Mouse (Mus musculus): ENCODE data around the gene Fbxo48.

Fbxo48 gene

DNA sequence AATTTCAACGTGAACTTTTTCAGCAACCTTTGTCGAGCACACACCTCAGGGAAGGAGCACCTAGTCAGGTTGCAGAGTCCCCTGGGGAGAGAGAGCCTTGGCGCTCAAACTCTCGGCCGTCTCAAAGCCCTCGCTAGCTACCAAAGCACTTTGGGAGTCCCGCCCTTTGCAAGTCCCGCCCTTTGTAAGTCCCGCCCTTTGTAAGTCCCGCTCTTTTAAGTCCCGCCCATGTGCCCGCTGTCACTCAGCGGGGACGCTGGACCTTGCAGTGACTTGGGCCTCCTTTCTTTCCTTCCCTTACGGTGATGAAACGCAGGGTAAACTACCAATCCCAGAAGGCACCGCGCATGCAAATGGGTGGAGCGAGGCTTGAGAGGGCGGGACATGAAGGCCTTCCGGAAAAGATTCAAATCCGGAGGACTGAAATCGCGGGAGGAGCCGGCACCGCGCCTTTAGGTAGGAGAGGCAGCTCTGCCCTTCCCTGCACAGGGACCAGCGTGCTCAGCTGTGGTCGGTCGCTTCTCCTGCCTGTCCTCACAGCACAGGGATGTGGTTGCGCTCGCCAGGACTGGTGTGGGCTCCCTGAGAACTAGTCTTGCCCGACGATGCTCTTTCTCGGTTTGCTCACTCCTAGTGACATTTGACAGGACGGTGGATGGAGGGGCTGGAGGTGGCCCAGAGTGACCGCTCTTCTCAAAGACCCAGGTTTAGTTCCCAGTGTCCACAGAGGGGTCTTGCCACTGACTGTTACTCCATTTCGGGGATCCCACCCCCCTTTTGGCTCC, at the start of gene Fbxo48:
Gene Fbxo48, plus strand, starts transcription at position 400 of the 785 bp plus-strand sequence.
- peak; percentile 90 for DNase-seq (ENCODE audit: extremely low read depth, low read depth, low spot score)

DNA sequence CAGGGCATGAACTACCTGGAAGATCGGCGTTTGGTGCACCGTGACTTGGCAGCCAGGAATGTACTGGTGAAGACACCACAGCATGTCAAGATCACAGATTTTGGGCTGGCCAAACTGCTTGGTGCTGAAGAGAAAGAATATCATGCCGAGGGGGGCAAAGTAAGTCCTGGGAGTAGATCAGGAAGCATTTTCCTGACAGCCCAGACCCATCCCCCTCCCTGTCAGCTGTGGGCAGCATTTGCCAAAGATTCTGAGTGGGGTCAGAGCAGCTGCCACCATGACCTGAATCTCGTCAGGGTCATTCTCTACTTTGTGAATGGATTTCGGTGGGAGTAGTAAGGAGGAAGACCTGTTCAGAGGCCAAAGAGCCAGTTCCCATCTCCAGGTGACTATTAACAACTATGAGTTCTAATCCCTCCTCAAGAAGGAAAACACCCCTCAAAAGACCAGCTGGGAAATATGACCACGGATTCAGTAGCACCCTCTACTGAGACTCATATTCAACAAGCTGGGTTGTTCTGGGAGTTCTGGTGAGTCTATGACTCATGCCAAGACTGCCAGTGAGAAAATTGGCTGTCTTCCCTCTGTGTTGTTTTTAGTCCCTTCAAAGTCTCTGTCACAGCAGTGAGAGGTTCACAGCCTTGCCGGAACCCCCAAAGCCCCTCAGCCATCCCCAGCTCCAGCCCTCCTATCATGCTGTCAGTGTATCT, 46.7 kb upstream of the Fbxo48 start:
- DNase-seq (ENCODE audit: extremely low read depth, low read depth, low spot score) = no peak

DNA sequence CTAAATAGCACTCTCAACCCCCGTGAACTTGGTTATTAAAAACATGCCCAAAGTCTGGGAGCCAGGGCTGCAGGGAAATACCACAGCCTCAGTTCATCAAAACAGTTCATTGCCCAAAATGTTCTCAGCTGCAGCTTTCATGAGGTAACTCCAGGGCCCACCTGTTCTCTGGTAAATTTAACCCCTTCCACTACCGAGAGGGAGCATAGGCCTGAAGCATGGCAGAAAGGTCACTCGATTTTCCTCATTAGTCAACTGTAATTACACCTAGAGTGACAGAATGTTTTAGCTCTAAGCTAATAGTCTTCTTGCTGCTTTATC, 46.2 kb upstream of the Fbxo48 start:
- DNase-seq (ENCODE audit: extremely low read depth, low read depth, low spot score) = no peak

DNA sequence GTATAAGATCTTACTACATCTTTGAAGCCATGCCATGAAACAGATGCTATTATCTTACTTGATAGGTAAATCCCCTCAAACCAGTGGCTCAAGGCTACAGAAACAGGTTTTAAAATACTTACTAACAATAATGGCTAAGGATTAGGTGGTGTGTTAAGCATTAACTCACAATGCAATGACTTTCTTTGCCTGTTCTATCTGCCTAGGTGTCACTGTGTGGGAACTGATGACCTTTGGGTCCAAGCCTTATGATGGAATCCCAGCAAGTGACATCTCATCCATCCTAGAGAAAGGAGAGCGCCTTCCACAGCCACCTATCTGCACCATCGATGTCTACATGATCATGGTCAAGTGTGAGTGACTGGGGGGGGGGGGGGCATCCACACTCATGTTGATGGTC, 44.6 kb upstream of the Fbxo48 start:
- no peak for DNase-seq (ENCODE audit: extremely low read depth, low read depth, low spot score)

DNA sequence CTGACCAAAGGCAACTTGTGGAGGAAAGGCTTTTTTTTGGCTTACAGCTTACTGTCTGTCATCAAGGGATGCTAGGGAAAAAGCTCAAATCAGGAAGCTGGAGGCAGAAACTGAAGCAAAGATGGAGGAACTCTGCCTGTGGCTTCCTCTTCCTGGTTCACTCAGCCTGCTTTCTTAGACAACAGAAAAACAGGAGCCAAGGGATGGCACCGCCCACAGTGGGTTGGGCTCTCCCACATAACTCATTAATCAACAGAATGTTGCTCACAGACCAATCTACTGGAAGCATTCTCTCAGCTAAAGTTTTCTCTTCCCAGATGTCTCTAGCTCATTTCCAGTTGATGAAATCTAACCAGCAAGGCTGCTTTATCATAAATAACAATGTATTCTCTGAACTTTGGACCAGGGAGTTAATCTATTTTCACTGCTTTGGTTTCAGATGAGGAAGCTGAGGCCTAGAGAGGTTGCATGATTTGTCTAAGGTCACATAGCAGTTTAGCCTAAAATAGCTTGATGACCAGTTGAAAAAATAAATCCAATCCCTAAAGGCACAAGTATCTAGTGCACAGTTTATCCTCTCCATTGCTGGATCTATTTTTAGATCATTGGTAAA, 43.6 kb upstream of the Fbxo48 start:
- DNase-seq (ENCODE audit: extremely low read depth, low read depth, low spot score) = no peak

DNA sequence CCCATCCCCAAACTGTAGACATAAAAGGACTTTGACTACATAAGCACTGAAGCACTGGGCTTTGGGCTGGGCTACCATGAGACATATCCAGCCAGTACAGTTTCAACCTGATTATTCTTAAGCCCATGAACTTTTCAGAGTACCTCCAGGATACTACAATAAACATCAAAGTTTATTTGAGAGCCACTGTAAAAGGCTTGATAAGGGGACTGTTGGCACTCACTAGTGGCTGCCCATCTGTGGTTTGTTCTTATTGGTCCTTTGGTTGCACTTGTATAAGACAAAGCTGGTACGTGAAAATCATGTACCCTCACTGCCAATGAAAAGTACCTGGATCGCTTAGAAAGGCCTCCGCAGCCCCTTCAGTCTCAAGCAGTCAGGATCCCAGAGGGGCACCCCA, 36.4 kb upstream of the Fbxo48 start:
- DNase-seq (ENCODE audit: extremely low read depth, low read depth, low spot score) = no peak

DNA sequence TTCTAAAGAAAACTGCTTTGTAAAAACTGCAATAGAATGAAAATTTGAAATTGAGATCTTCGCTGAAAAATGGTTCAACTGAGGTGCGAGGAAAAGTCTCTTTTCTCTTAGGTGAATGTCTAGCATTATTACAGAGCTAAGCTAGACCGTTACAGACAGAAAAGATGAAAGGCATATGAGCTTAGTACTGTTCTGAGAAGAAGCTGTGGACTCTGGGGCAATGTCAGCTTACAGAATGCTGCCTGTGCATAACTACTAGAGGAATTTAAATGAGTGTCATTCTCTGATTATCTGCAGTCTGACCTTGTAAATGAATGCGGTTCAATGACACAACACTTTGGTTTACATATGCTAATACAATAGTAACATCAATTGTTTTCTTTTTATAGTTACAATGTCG, 35.3 kb upstream of the Fbxo48 start:
- DNase-seq (ENCODE audit: extremely low read depth, low read depth, low spot score) = no peak

DNA sequence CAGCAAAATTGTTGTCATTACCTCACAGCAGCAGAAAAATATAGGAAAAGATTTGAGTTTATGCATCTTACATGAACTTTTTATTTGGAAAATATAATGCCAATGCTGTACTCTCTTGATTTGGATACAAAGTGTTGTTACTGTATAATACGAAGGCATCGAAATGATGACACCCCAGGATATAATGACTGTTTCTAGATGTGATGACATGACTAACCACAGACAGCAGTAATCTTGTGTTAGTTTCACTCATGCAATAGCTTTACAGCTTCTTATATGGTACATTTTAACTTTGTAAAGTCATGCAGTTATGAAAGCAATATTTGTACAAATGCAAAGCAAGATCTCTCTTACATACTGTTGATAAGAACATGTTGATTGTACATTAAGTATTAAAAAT, 33.7 kb upstream of the Fbxo48 start:
- no peak for DNase-seq (ENCODE audit: extremely low read depth, low read depth, low spot score)

DNA sequence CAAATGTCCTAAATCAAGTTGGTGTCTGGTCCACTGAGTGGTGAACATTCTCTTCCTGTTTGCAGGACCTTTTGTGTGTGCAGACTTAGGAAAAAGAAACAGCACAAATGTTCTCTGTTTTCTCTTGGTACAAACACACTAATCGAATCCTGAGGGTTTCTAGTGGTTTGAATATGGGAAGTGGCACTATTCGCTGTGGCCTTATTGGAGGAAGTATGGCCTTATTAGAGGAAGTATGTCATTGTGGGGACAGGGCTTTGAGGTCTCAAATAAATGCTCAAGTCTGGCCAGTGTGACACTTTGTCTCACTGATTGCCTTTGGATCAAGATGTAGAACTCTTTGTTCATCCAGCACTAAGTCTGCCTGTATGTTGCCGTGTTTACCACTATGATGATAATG, 19.0 kb upstream of the Fbxo48 start:
- no peak for DNase-seq (ENCODE audit: extremely low read depth, low read depth, low spot score)

DNA sequence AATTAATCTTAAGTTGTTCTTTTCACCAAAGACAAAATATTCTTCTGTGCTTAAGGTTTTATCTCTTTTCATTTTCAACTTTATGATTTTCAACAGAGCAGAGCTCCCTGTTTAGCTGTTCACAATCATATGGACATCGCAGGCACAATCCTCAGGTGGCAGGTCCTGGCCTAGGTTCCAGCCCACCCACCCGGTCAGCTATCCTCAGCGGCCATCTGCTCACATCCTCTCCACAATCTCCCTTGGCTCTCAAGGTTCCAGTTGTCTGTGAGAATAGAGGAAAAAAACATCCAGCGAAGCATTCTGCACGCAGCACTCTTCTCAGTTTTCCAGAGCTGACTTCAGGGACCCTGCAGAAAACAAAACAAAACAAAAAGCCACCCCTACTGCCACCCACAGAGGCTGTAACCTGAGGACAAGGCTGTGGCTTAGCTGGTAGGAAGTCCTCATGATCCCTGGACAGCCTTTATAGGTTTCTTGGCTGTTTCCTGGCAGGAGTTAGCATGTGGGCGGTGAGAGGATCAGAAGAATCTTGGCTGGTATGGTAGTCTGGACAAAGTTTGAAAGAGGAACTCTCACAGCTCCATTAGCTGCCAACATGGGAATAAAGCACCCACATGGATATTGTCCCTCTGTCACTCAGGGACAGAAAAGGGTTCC, 15.5 kb upstream of the Fbxo48 start:
- peak; percentile 74 for DNase-seq (ENCODE audit: extremely low read depth, low read depth, low spot score)

DNA sequence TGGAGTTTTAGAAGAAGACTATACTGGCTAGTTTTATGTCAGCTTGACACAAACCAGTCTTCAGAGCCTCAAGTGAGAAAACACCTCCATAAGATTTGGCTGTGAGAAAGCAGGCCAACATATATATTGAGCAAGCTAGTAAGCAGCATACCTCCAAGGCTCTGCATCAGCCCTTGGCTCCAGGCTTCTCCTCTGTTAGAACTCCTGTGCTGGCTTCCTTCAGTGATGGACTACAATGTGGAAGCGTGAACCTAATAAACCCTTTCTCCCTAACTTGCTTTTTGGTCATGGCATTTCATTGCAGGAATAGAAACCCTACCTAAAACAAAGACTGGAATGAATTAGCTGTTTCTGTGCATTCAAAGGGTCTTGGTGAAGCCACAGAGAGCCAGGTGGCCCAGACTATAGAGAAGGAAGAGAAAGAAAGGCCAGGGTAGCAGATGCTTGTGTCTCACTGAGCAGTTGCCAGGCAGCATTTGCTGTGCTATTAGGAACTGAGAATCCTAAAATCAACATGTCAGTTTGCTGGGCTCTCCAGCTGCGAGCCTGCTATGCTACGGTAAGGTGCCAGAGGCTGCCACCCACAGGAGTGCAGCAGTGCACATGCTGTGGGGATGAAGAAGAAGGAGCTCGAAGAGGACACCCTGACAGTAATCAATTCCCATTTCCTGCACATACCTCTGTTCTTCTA, 9.9 kb upstream of the Fbxo48 start:
- DNase-seq (ENCODE audit: extremely low read depth, low read depth, low spot score) = no peak

DNA sequence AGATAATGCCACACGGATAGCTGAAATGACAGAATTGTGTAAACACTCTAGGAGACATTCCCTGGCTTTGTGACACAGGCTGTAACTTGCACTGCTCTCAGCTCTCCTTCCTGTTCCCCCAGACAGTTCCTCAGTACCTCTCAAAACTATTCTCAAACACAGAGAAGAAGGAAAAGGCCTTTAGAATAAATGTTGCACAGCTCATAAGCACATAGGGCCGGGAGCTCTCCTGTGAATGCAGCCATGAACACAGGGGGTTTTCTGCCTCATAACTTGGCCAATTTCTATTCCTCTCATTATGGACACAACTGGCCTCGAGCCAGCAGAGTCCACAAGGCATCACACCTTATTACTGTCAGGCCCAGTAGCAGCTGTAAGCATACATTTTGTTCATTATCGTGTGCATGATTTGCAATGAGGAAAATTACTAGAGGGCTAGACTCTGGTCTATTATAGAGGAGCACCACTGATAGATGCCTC, 9.2 kb upstream of the Fbxo48 start:
- DNase-seq (ENCODE audit: extremely low read depth, low read depth, low spot score) = no peak

DNA sequence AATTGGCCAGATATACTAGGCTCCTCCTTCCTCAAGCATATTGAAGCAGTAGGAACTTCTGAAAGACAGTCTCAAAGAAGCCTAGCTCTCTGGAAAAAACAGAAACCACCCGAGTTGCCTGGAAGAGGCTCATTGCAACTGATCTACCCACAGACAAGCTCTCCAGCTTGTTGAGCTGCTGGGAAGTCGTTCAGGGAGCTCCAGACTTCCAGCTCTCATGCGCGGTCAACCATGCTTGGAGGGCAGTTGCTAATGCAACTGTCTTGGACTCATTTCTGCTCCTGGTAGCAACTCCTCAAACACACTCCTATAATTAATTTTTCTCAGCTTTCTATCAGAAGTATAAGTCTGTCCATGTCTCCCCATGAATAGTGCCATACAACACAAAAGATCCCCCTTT, 8.2 kb upstream of the Fbxo48 start:
- DNase-seq (ENCODE audit: extremely low read depth, low read depth, low spot score) = no peak

DNA sequence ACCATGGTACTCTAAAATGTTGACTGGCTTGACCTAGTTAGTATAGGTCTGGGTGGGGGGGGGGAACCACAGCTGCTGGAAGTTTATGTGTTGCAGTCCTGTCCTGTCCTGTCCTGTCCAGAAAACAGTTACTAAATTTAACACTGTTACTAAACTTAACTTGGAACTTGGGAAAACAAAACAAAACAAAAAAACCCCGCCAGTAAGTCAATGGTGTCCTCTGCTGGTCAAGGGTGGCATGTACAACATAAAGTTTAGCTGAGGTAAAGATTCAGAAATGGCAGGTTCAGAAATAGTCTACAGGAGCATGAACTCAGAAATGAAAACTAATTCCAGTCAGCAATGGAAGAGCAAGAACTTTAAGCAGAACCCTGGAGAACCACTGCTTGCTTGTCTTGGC, 2.4 kb upstream of the Fbxo48 start:
- DNase-seq (ENCODE audit: extremely low read depth, low read depth, low spot score) = no peak

DNA sequence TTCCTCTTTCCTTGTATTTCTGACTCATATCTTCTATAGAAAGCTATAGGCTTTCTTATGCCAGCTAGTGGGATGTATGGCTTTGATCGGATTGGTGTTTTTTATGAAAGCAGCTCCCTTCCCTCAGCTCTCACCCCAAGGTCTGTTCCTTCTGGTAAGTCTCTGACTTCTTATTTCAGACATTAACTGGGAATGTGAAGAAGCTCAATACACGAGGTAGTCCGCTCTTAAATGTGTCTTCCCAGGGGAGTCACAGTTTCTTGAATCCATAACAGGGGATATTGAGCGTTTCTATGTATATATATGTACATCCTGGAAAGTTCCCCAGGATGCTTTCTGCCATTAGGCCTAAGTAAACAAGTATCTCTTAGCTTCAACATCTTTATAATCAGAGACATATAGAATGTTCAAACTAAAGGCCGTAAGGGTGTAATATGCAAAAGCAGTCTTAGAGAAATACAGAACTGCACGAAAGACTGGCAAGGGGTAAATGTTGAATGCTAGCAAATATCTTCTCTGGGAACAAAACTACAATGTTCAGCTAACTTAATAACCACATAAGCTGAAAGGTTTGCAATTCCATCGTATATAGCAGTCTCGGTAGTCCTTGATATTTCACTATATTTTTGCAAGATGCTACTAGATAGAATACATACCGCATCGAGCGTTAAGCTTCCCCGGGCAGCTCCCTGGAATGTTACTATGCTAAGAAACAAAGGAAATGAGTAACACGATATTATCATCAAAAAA, 774 bp upstream of the Fbxo48 start:
- no peak for DNase-seq (ENCODE audit: extremely low read depth, low read depth, low spot score)

DNA sequence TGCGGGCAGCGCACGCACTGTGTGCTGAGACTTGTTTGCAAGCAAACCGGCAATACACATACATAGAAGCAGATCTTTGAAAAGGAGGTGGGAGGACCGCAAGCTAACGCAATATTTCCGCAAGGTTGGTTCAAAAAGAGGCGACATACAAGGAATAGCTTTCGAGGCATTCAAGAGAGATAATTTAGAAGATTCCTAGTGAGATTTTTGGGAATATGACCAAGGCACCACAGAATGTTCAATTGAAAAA, 511 bp downstream of the Fbxo48 start:
- DNase-seq (ENCODE audit: extremely low read depth, low read depth, low spot score) = no peak

DNA sequence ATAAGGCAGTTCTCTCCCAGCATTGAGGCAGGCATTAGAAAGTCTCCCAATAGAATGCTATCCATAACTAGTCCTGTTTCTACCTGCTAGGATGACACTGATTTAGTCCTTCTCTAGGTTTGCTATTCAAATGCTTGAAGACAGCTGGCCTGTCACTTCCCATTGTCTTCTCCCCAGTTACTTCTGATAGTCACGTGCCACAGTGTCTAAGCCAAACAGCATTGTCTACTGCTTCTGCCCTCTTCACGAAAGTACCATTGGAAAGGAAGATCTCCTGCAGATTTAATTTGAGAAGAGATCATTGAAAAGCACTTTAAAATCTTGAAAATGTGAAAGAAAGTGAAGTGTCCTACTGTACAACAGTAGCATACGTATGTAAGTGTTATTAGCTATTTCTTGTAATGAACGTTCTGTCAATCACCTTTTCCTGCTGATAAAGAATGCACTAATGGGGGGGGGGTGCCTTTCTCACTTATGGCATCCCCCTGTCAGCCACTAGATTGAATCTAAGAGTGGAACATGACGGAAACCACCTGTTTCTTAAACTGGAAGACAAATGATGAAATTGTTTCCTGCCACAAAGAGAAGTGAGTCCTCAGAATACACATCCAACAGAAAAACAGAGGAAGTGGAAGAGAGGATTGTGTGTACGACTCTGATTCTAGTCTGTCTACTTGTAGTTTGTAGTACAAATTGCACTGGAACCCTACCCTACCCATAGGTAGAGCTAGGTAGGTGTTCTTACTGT, 5.1 kb downstream of the Fbxo48 start:
- no peak for DNase-seq (ENCODE audit: extremely low read depth, low read depth, low spot score)

DNA sequence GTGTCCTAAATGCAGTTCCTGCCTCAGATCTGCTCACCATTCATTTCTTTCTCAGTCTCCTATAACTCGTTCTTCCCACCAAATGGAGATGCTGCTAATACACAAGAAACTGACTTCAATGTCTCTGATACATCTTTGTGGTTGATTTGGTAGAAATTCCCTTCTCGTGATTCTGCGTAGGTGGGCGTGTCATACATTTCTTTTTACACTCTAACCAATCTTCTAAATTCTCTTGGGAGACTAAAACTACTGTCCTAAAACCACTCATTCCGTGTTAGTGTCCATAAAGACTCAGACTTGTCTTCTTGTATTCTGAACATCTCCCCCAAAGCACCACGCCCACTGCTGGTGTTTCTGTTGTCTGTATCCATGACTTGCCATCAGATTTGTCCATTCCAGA, 5.9 kb downstream of the Fbxo48 start:
- no peak for DNase-seq (ENCODE audit: extremely low read depth, low read depth, low spot score)

DNA sequence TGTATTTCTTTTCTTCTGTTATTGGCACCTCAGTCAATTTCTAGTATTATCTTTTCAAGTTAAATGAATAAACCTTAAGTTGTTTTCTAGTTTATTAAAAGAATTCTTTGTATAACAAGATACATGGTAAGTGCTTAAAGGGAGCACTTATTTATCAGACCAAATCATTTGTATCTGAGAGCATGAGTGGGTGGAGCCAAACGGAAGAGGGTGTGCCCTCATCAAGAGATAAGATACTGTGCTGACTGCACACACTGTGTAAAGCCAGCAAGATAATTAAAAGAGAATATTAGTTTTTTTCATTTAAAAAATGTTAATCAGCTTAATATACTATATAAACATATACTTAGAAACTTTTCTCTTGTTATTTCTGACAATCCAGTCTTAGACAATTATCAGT, 7.3 kb downstream of the Fbxo48 start:
- DNase-seq (ENCODE audit: extremely low read depth, low read depth, low spot score) = no peak

DNA sequence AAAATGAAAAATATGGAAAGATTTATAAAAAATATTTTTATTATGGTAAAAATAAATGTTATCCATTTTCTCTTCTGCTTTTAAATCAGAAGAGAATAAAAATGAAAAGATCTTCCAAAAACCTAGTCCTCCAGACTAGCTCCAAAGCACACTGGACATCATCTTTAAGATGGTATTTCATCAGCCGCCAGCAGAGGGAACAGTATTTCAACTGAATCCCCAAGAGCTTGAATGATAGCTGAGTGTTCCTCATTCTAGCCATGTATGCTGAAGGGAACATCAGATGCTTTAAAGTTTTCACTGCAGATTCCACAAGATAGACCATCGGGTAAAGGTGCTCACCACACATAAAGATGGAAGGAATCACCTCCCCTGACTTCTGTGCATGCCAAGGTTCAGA, 16.6 kb downstream of the Fbxo48 start:
- no peak for DNase-seq (ENCODE audit: extremely low read depth, low read depth, low spot score)

All from fat pad, adult 2 months (tissue).